Mouse (Mus musculus) small intestine, adult 2 months (tissue): ENCODE measurements around the gene Rarres1. TPM values are rescaled to one million over a fixed set of nuclear protein-coding genes. Genes with fewer than 3 reads are reported as not detected.

ENCODE experiments used
- H3K27ac ChIP-seq: fragments of 200-500 bp; 2 replicates; pipeline ENCODE4 v1.5.1; 2012; ENCODE audit warnings: low read depth, low read length, control low read depth, inconsistent platforms; ENCODE audit not compliant: insufficient read depth
- H3K27me3 ChIP-seq: fragments of 200-500 bp; 2 replicates; pipeline ENCODE4 v1.6.1; 2012; ENCODE audit warnings: mild to moderate bottlenecking, moderate library complexity, low read length, inconsistent platforms; ENCODE audit not compliant: control insufficient read depth, insufficient read depth
- H3K36me3 ChIP-seq: fragments of 200-500 bp; 2 replicates; pipeline ENCODE4 v1.6.1; 2012; ENCODE audit warnings: mild to moderate bottlenecking, low read length, control low read depth, inconsistent platforms; ENCODE audit not compliant: control insufficient read depth, insufficient read depth
- H3K4me1 ChIP-seq: fragments of 200-500 bp; 2 replicates; pipeline ENCODE4 v1.6.1; 2012; ENCODE audit warnings: low read length, inconsistent platforms, mixed read lengths; ENCODE audit not compliant: control insufficient read depth, insufficient read depth, insufficient read length
- H3K4me3 ChIP-seq: fragments of 200-500 bp; 2 replicates; pipeline ENCODE4 v1.5.1; 2012; ENCODE audit warnings: low read depth, mild to moderate bottlenecking, control low read depth, inconsistent platforms, low read length, moderate library complexity
- CTCF ChIP-seq: fragments of 200-500 bp; IDR thresholded peaks from 2 replicates; pipeline ENCODE4 v1.5.1; 2012; ENCODE audit warnings: low read depth, mild to moderate bottlenecking, control low read depth, inconsistent platforms, low read length, moderate library complexity, mixed read lengths; ENCODE audit not compliant: insufficient replicate concordance, insufficient read length; ENCODE audit errors: extremely low read depth
- POLR2A ChIP-seq: fragments of 200-500 bp; IDR thresholded peaks from 2 replicates; pipeline ENCODE4 v1.6.1; 2012; ENCODE audit warnings: low read depth, mild to moderate bottlenecking, control low read depth, inconsistent platforms, low read length, moderate library complexity
- WGBS: fragments of 180-500 bp; shearing (Covaris S2); methylation state at CpG from one replicate; pipeline ENCODE4 v1.1.7; 2018; 5-methylcytosine and 5-hydroxymethylcytosine counted together
- polyA plus RNA-seq: library from polyadenylated mRNA; depleted of rRNA; stranded (reverse); fragments of >200 nt; gene quantifications from 2 replicates; pipeline ENCODE4 v1.2.3, GENCODE M21; 2012

Gene Rarres1
- polyA plus RNA-seq, 1 experiment: 3.9 TPM

GRCm38 (mm10) chr3:67467281-67467680 is 48.0 kb downstream of the Rarres1 start:
- Histone ChIP-seq H3K4me3 (no peak overlapping the region), H3K36me3 (peaks cover 20% of the 10 kb centered on the region), H3K27me3 (no peaks in the 10 kb centered on the region), H3K27ac (no peak overlapping the region), H3K4me1 (peaks cover 3% of the 10 kb centered on the region; the same call in 1 of the 2 replicates)
- 90% methylated on average over 2 of the region's 2 CpGs for WGBS
- TF ChIP-seq CTCF: no peak
- no peak for TF ChIP-seq POLR2A

DNA sequence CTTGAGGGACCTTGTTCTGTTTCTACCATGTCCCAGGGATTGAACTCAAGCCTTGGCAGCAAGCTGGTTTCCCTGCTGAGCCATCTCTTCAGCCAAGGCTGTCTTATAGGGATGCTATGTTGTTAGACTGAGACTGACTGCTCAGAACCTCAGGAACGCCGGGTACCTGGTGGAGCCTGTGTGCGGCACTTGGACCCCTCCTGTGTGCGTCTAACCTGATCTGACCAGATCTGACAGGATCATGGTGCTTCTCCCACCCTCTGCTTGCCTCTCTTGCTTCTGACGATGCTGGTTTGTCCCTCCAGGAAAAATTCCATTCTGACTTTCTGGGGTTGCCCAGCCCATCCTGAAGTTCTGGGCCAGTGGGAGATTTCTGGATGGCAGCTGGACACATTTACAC is 48.7 kb downstream of the Rarres1 start:
- WGBS: 93% methylated on average over 5 of the region's 5 CpGs
- peaks cover 3% of the 10 kb centered on the region; the same call in 1 of the 2 replicates for H3K4me1 ChIP-seq
- no peak overlapping the region for H3K27ac ChIP-seq
- no peak for TF ChIP-seq POLR2A
- TF ChIP-seq CTCF: no peak
- H3K4me3 ChIP-seq: no peak overlapping the region
- no peaks in the 10 kb centered on the region for H3K27me3 ChIP-seq
- peaks cover 18% of the 10 kb centered on the region for H3K36me3 ChIP-seq

- Histone ChIP-seq H3K36me3 (peaks cover 23% of the 10 kb centered on the region), H3K4me1 (peaks cover 3% of the 10 kb centered on the region; the same call in 1 of the 2 replicates), H3K27ac (peak within 1 kb of the TSS; percentile 35; the same call in 1 of the 2 replicates), H3K4me3 (peak within 1 kb of the TSS; percentile 88), H3K27me3 (no peaks in the 10 kb centered on the region)
- TF ChIP-seq CTCF: peak; percentile 15; the same call in 1 of the 2 replicates
- peak; percentile 50; the same call in 1 of the 2 replicates for TF ChIP-seq POLR2A
- WGBS: under 1% methylated on average over 43 of the region's 43 CpGs
Observed at GRCm38 (mm10) chr3:67463450-67464372, 51.6 kb downstream of the Rarres1 start, which contains the start of gene Lxn. Gene Lxn (minus strand): TSS chr3:67463926.

DNA sequence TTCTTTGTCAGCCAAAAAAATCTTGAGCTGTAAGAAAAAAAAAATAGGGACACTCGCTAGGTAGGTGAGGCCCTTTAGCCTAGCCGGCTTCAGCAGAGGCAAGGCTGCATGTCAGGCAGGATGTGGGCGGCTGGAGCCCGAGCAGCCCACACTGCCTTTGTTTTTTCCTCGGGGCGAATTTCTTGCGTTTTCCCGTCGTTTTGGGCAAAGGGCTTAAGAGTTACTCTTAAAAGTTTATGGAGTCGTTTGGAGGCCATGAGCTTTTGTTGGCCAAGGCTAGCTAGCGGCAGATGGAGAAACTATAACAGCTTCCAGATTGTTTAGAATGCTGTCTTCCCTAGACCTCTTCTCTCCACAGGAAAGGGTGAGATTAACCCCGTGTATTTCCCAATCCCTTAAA is 52.3 kb downstream of the Rarres1 start:
- Histone ChIP-seq H3K36me3 (peaks cover 25% of the 10 kb centered on the region), H3K27ac (0 out of 2 replicates have a peak overlapping the region, but pooled peaks have one; percentile 13), H3K4me1 (peaks cover 3% of the 10 kb centered on the region; the same call in 1 of the 2 replicates), H3K4me3 (peak overlapping the region; percentile 88), H3K27me3 (no peaks in the 10 kb centered on the region)
- 5% methylated on average over 12 of the region's 12 CpGs for WGBS
- TF ChIP-seq CTCF (no peak), POLR2A (no peak)

GRCm38 (mm10) chr3:67462578-67462977 is 52.7 kb downstream of the Rarres1 start:
- Histone ChIP-seq H3K4me3 (peak overlapping the region; percentile 22; the same call in 1 of the 2 replicates), H3K27me3 (no peaks in the 10 kb centered on the region), H3K36me3 (peaks cover 25% of the 10 kb centered on the region), H3K4me1 (peaks cover 3% of the 10 kb centered on the region; the same call in 1 of the 2 replicates), H3K27ac (no peak overlapping the region)
- 49% methylated on average over 10 of the region's 10 CpGs for WGBS
- TF ChIP-seq POLR2A: no peak
- no peak for TF ChIP-seq CTCF

- Histone ChIP-seq H3K27me3 (no peaks in the 10 kb centered on the region), H3K4me1 (peaks cover 3% of the 10 kb centered on the region; the same call in 1 of the 2 replicates), H3K27ac (no peak overlapping the region), H3K4me3 (no peak overlapping the region), H3K36me3 (peaks cover 29% of the 10 kb centered on the region)
- TF ChIP-seq CTCF: no peak
- TF ChIP-seq POLR2A: no peak
- 93% methylated on average over 7 of the region's 7 CpGs for WGBS
Observed at GRCm38 (mm10) chr3:67462015-67462414, 53.3 kb downstream of the Rarres1 start.

- no peak overlapping the region for H3K27ac ChIP-seq
- WGBS: 91% methylated on average over 3 of the region's 3 CpGs
- no peak overlapping the region for H3K4me3 ChIP-seq
- H3K36me3 ChIP-seq: peaks cover 36% of the 10 kb centered on the region
- no peak for TF ChIP-seq POLR2A
- no peak for TF ChIP-seq CTCF
- H3K4me1 ChIP-seq: peaks cover 3% of the 10 kb centered on the region; the same call in 1 of the 2 replicates
- no peaks in the 10 kb centered on the region for H3K27me3 ChIP-seq
Observed at GRCm38 (mm10) chr3:67459881-67460280, 55.4 kb downstream of the Rarres1 start.
